Mouse (Mus musculus) MEL (cell line): Measurements from ENCODE around the gene Atp6v0a4. TPM values are rescaled to one million over a fixed set of nuclear protein-coding genes. Genes with fewer than 3 reads are reported as not detected.

Source experiments
- DNase-seq: peaks from one replicate; pipeline ENCODE4 v3.0.0; 2011; ENCODE audit warnings: low read depth, low spot score
- H3K27ac ChIP-seq: 2 replicates; pipeline ENCODE4 v1.5.1; 2012; ENCODE audit warnings: low read depth, mild to moderate bottlenecking, control low read depth, low read length, moderate library complexity; ENCODE audit not compliant: control insufficient read depth
- H3K27me3 ChIP-seq, 2 experiments: fragments of 150-350 bp in 1 of 2; sonication (generic) in 1 of 2; 2 replicates each; pipeline ENCODE4 v1.6.1; 2012; ENCODE audit warnings: low read length in 2 of 2, mild to moderate bottlenecking in 2 of 2, improper control_type of control experiment in 1 of 2, moderate library complexity in 1 of 2; ENCODE audit not compliant: insufficient read depth in 2 of 2, control insufficient read depth in 1 of 2
- H3K36me3 ChIP-seq, 2 experiments: 2 replicates each; pipeline ENCODE4 v1.6.1; 2012 to 2014; ENCODE audit warnings: low read length in 2 of 2, improper control_type of control experiment in 1 of 2, inconsistent platforms in 1 of 2, mild to moderate bottlenecking in 1 of 2; ENCODE audit not compliant: insufficient read depth in 2 of 2, control insufficient read depth in 1 of 2
- H3K4me1 ChIP-seq, 2 experiments: fragments of 150-350 bp in 1 of 2; sonication (generic) in 1 of 2; 2 replicates each; pipeline ENCODE4 v1.6.1; 2012; ENCODE audit warnings: low read length in 2 of 2, improper control_type of control experiment in 1 of 2, mild to moderate bottlenecking in 1 of 2; ENCODE audit not compliant: insufficient read depth in 2 of 2, control insufficient read depth in 1 of 2
- H3K4me3 ChIP-seq, 2 experiments: fragments of 150-350 bp in 1 of 2; sonication (generic) in 1 of 2; 2 replicates each; pipeline ENCODE4 v1.5.1; 2012; ENCODE audit warnings: low read depth in 2 of 2, low read length in 2 of 2, mild to moderate bottlenecking in 2 of 2, moderate library complexity in 2 of 2, control low read depth in 1 of 2, improper control_type of control experiment in 1 of 2; ENCODE audit not compliant: control insufficient read depth in 1 of 2, insufficient read depth in 1 of 2
- H3K79me2 ChIP-seq: 2 replicates; pipeline ENCODE4 v1.6.1; 2012; ENCODE audit warnings: mild to moderate bottlenecking, low read length, moderate library complexity; ENCODE audit not compliant: control insufficient read depth, poor library complexity, insufficient read depth
- H3K9ac ChIP-seq: 2 replicates; pipeline ENCODE4 v1.6.1; 2012; ENCODE audit warnings: low read depth, mild to moderate bottlenecking, control low read depth, low read length, moderate library complexity; ENCODE audit not compliant: control insufficient read depth, poor library complexity, severe bottlenecking
- H3K9me3 ChIP-seq: fragments of 150-350 bp; sonication (generic); replicated peaks from 2 replicates; pipeline ENCODE4 v1.6.1; 2012; ENCODE audit warnings: mild to moderate bottlenecking, low read length, improper control_type of control experiment, moderate library complexity; ENCODE audit not compliant: insufficient read depth
- CHD1 ChIP-seq: IDR thresholded peaks from 2 replicates; pipeline ENCODE4 v1.6.1; 2012; ENCODE audit warnings: low read depth, mild to moderate bottlenecking, inconsistent platforms, low read length, improper control_type of control experiment
- CHD2 ChIP-seq: IDR thresholded peaks from 2 replicates; pipeline ENCODE4 v1.6.1; 2011; ENCODE audit warnings: low read length, improper control_type of control experiment
- CTCF ChIP-seq, 3 experiments: IDR thresholded peaks in 2 of 3; conservative IDR thresholded peaks in 1 of 3; 2 replicates each; pipeline ENCODE4 v1.5.1; 2011 to 2012; ENCODE audit warnings: low read length in 3 of 3, low read depth in 2 of 3, mild to moderate bottlenecking in 2 of 3, improper control_type of control experiment in 1 of 3, inconsistent platforms in 1 of 3, mixed read lengths in 1 of 3, moderate library complexity in 1 of 3; ENCODE audit not compliant: control insufficient read depth in 1 of 3, insufficient read depth in 1 of 3, poor library complexity in 1 of 3, severe bottlenecking in 1 of 3
- E2F4 ChIP-seq: IDR thresholded peaks from 2 replicates; pipeline ENCODE4 v1.6.1; 2011; ENCODE audit warnings: low read depth, low read length, improper control_type of control experiment, borderline replicate concordance
- ELF1 ChIP-seq: IDR thresholded peaks from 2 replicates; pipeline ENCODE4 v1.6.1; 2014; ENCODE audit warnings: low read depth, mild to moderate bottlenecking, inconsistent platforms, low read length, improper control_type of control experiment, moderate library complexity
- EP300 ChIP-seq, 2 experiments: IDR thresholded peaks; 2 replicates each; pipeline ENCODE4 v1.6.1; 2011; ENCODE audit warnings: improper control_type of control experiment in 2 of 2, low read length in 2 of 2, low read depth in 1 of 2, mild to moderate bottlenecking in 1 of 2
- ETS1 ChIP-seq: IDR thresholded peaks from 2 replicates; pipeline ENCODE4 v1.6.1; 2012; ENCODE audit warnings: low read depth, mild to moderate bottlenecking, inconsistent platforms, low read length, improper control_type of control experiment, moderate library complexity
- JUND ChIP-seq: IDR thresholded peaks from 2 replicates; pipeline ENCODE4 v1.6.1; 2011; ENCODE audit warnings: low read depth, mild to moderate bottlenecking, improper control_type of control experiment, low read length
- KAT2A ChIP-seq: conservative IDR thresholded peaks from 2 replicates; pipeline ENCODE4 v1.6.1; 2012; ENCODE audit warnings: low read depth, low read length, improper control_type of control experiment, inconsistent platforms
- MAZ ChIP-seq: IDR thresholded peaks from 2 replicates; pipeline ENCODE4 v1.6.1; 2012; ENCODE audit warnings: low read depth, mild to moderate bottlenecking, inconsistent platforms, low read length, improper control_type of control experiment
- MYB ChIP-seq: IDR thresholded peaks from 2 replicates; pipeline ENCODE4 v1.6.1; 2011; ENCODE audit warnings: mild to moderate bottlenecking, low read depth, low read length, improper control_type of control experiment
- RAD21 ChIP-seq: IDR thresholded peaks from 2 replicates; pipeline ENCODE4 v1.6.1; 2011; ENCODE audit warnings: mild to moderate bottlenecking, low read depth, low read length, improper control_type of control experiment
- SIN3A ChIP-seq: IDR thresholded peaks from 2 replicates; pipeline ENCODE4 v1.6.1; 2012; ENCODE audit warnings: low read length, improper control_type of control experiment, inconsistent platforms
- SMC3 ChIP-seq: IDR thresholded peaks from 2 replicates; pipeline ENCODE4 v1.6.1; 2011; ENCODE audit warnings: low read depth, low read length, improper control_type of control experiment
- ZC3H11A ChIP-seq: IDR thresholded peaks from 2 replicates; pipeline ENCODE4 v1.6.1; 2012; ENCODE audit warnings: low read depth, mild to moderate bottlenecking, inconsistent platforms, low read length, improper control_type of control experiment
- ZKSCAN1 ChIP-seq: IDR thresholded peaks from 2 replicates; pipeline ENCODE4 v1.6.1; 2012; ENCODE audit warnings: low read depth, mild to moderate bottlenecking, inconsistent platforms, low read length, improper control_type of control experiment, moderate library complexity
- ZNF384 ChIP-seq: IDR thresholded peaks from 2 replicates; pipeline ENCODE4 v1.6.1; 2012; ENCODE audit warnings: low read depth, mild to moderate bottlenecking, inconsistent platforms, low read length, improper control_type of control experiment
- polyA plus RNA-seq, 2 experiments: library from polyadenylated mRNA; stranded (reverse) in 1 of 2; unstranded in 1 of 2; fragments of >175 nt in 1 of 2; fragments of >200 nt in 1 of 2; gene quantifications; 2 replicates each; pipeline versions ENCODE4 v1.2.1 to v1.2.4; 2012; ENCODE audit warnings: low replicate concordance in 2 of 2, low read depth in 1 of 2; ENCODE audit not compliant: insufficient read length in 2 of 2, insufficient read depth in 1 of 2, missing spikeins in 1 of 2
- total RNA-seq: library from RNA; depleted of rRNA; stranded (reverse); fragments of 300-350 nt; gene quantifications from 2 replicates; pipeline ENCODE4 v1.2.3, GENCODE M21; 2012

Gene Atp6v0a4
- total and polyA plus RNA-seq, 3 experiments = 0.12 TPM; not detected in 2

GRCm38 (mm10) chr6:38131801-38132231, 7.4 kb upstream of the Atp6v0a4 start:
- Histone ChIP-seq H3K27ac (no peak overlapping the region), H3K36me3 (no peaks in the 10 kb centered on the region), H3K79me2 (no peaks in the 10 kb centered on the region), H3K4me3 (no peak overlapping the region), H3K9ac (no peak overlapping the region), H3K9me3 (no peaks in the 10 kb centered on the region), H3K4me1 (no peaks in the 10 kb centered on the region), H3K27me3 (no peaks in the 10 kb centered on the region)
- TF ChIP-seq E2F4 (no peak), ZC3H11A (no peak), SMC3 (no peak), ZNF384 (no peak), ETS1 (no peak), MYB (no peak), SIN3A (no peak), EP300 (IDR thresholded peaks at IDR 0.05; ENCODE audit: low read depth in 1 of 2, low read length in 2 of 2) (no peak), ELF1 (no peak), JUND (no peak), RAD21 (no peak), MAZ (no peak), CHD1 (no peak), ZKSCAN1 (no peak), CHD2 (no peak), KAT2A (no peak)
- DNase-seq = no peak

GRCm38 (mm10) chr6:38129883-38130282, 5.5 kb upstream of the Atp6v0a4 start:
- Histone ChIP-seq H3K4me1 (no peaks in the 10 kb centered on the region), H3K27me3 (no peaks in the 10 kb centered on the region), H3K9ac (no peak overlapping the region), H3K9me3 (no peaks in the 10 kb centered on the region), H3K79me2 (no peaks in the 10 kb centered on the region), H3K36me3 (no peaks in the 10 kb centered on the region), H3K4me3 (no peak overlapping the region), H3K27ac (no peak overlapping the region)
- DNase-seq = peak; percentile 12
- 0 out of 2 replicates have a peak, but pooled peaks have one; percentile 8 for TF ChIP-seq SMC3
- TF ChIP-seq MYB = no peak
- TF ChIP-seq ETS1 = no peak
- no peak for TF ChIP-seq ZNF384
- TF ChIP-seq CTCF (IDR thresholded peaks at IDR 0.05 in 2 of 3, conservative IDR thresholded peaks at IDR 0.05 in 1 of 3; ENCODE audit: control insufficient read depth in 1 of 3, insufficient read depth in 1 of 3, low read depth in 2 of 3, low read length in 3 of 3, poor library complexity in 1 of 3, severe bottlenecking in 1 of 3) = peak; percentile 22 to 35 (median 33); a peak in 5 of 6 replicates
